Mouse (Mus musculus): ENCODE data around the gene Map9. TPM values are rescaled to one million over a fixed set of nuclear protein-coding genes. Genes with fewer than 3 reads are reported as not detected.
"Not testable (repeated sequence)": the region's sequence is repeated elsewhere in the genome, so short reads cannot be mapped to it uniquely, and the experiment has no call there.

The Map9 gene
- total RNA-seq, 2 experiments from 2014 or later: not detected

GRCm38 (mm10) chr3:82406336-82406735 lies 48.5 kb downstream of the Map9 start:
- no peak for ATAC-seq (replicated peaks; ENCODE audit: low FRiP score, poor library complexity, severe bottlenecking)

- no peak for ATAC-seq (replicated peaks; ENCODE audit: low FRiP score, poor library complexity, severe bottlenecking)
These were observed 49.6 kb downstream of the Map9 start for GRCm38 (mm10) chr3:82407432-82407831.

GRCm38 (mm10) chr3:82412397-82412796 lies 54.6 kb downstream of the Map9 start:
- ATAC-seq (replicated peaks; ENCODE audit: low FRiP score, poor library complexity, severe bottlenecking): no peak

- ATAC-seq (replicated peaks; ENCODE audit: low FRiP score, poor library complexity, severe bottlenecking): no peak
These were observed 60.1 kb downstream of the Map9 start for GRCm38 (mm10) chr3:82417958-82418357.

- no peak for ATAC-seq (replicated peaks; ENCODE audit: low FRiP score, poor library complexity, severe bottlenecking)
These were observed 77.5 kb downstream of the Map9 start for GRCm38 (mm10) chr3:82435351-82435750.

- no peak for ATAC-seq (replicated peaks; ENCODE audit: low FRiP score, poor library complexity, severe bottlenecking)
These were observed 83.1 kb downstream of the Map9 start for GRCm38 (mm10) chr3:82440976-82441375.

GRCm38 (mm10) chr3:82441601-82442000 lies 83.8 kb downstream of the Map9 start:
- ATAC-seq (replicated peaks; ENCODE audit: low FRiP score, poor library complexity, severe bottlenecking): not testable (repeated sequence)

Other genes with a start within 250 kb of the Map9 start
- gene Gucy1a1, start 212.3 kb upstream of the Map9 start, total RNA-seq (2015; ENCODE audit: low replicate concordance): 1.4 TPM in 1 of 2 replicates, not detected in the other
- not detected in 2 replicates for gene Gucy1a1, start 212.3 kb upstream of the Map9 start, total RNA-seq (2017; ENCODE audit: low replicate concordance)
- not detected in 2 replicates for gene Npy2r, start 190.0 kb downstream of the Map9 start, total RNA-seq (2015; ENCODE audit: low replicate concordance)
- gene Npy2r, start 190.0 kb downstream of the Map9 start, total RNA-seq (2017; ENCODE audit: low replicate concordance): not detected in 2 replicates

All from erythroid progenitor cell, adult 5-6 weeks (primary cell).